Mouse (Mus musculus): ENCODE measurements at regions not wholly inside any gene's neighbourhood (a gene's known extent, or its start where the extent isn't known, plus 50 kb on each side); places are given as distances from the start of the nearest gene placed in this dataset.
A peak's percentile ranks its signal among the peaks of the same experiment; 100 is the strongest.

- Histone ChIP-seq H3K4me1 (no peaks in the 10 kb centered on the region), H3K27me3 (replicated peaks) (no peaks in the 10 kb centered on the region), H3K36me3 (replicated peaks; ENCODE audit: low read length) (no peaks in the 10 kb centered on the region), H3K4me3 (replicated peaks) (no peak overlapping the region), H3K9me3 (no peaks in the 10 kb centered on the region)
- TF ChIP-seq FLI1 (IDR thresholded peaks at IDR 0.05; ENCODE audit: low read length) = no peak
Observed at GRCm38 (mm10) chr8:6657451-6657990, 1552.4 kb upstream of the Slc10a2 start.

DNA sequence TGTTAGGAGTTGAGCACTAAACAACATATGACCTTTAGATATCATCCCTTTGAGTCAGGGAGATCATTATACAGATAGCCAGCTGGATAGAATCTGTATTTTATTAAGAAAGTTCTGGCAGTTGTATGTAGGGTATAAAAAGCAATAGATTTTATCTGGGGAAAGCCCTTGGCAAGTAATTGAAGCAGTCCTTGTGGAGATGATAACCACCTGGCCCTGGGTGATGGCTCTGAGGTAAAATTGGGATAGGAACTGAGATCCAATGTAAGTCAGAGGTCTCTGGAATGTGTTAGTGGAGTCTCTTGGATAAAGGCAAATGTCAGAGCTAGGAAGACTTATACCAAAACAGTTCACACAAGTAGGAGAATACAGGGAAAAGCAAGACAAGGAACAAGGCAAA is 1547.0 kb upstream of the Slc10a2 start:
- Histone ChIP-seq H3K4me1 (no peaks in the 10 kb centered on the region), H3K27me3 (replicated peaks) (no peaks in the 10 kb centered on the region), H3K36me3 (replicated peaks; ENCODE audit: low read length) (no peaks in the 10 kb centered on the region), H3K4me3 (replicated peaks) (no peak overlapping the region), H3K9me3 (no peaks in the 10 kb centered on the region)
- no peak for TF ChIP-seq FLI1 (IDR thresholded peaks at IDR 0.05; ENCODE audit: low read length)
- no peak for TF ChIP-seq GATA1 (IDR thresholded peaks at IDR 0.05; ENCODE audit: borderline replicate concordance, low read length)

DNA sequence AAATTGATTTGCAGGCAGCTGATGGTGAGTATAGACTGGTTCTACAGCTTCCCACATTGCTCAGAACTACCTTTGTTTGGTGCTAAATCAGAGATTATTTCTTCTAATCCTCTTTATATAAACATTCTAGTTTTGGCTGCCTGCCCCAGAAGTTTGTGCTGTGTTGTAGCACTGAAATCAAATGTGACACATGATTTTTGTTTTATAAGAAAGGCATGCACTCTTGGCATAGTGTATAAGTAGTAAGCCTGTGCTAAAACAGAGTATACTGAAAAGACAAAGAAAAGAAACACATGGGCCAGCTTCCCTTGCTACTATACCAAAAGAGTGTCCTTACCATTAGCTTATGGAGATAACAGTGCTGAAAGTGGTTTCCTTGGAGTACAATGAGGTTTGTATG is 1542.9 kb upstream of the Slc10a2 start:
- H3K27me3 ChIP-seq (replicated peaks) = no peaks in the 10 kb centered on the region
- H3K4me3 ChIP-seq (replicated peaks) = no peak overlapping the region
- no peaks in the 10 kb centered on the region for H3K9me3 ChIP-seq
- no peaks in the 10 kb centered on the region for H3K4me1 ChIP-seq
- no peak for TF ChIP-seq FLI1 (IDR thresholded peaks at IDR 0.05; ENCODE audit: low read length)
- no peak for TF ChIP-seq GATA1 (IDR thresholded peaks at IDR 0.05; ENCODE audit: borderline replicate concordance, low read length)
- no peaks in the 10 kb centered on the region for H3K36me3 ChIP-seq (replicated peaks; ENCODE audit: low read length)

DNA sequence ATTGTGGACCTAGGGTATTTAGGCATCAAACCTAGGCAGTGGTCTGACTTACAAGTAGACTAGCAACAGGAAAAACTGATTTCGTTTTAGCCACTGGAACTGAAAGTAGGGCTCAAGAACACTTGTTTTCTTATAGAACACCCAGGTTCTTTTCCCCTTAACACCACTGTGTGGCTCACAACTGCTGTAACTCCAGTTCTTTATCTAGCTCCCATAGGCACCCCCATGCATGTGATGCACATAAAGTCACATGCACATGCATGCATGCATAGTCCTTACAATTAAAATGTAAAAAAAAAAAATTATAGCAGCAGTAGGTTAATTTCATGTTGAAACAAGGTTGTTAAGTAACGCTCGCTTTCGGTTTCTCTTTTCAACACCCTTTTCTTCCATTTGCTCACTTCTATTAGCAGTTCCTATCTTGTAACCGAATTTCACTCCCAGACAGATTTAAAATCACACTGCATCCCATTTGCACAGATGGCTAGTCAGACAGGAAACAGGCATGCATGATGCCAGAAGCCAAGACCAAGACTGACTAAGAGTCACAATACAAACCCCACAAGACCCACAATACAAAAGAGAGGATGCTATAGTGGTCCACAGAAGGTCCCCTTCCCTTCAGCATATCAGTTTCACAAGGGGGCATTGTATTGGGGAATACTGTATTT is 1540.3 kb upstream of the Slc10a2 start:
- H3K4me3 ChIP-seq (replicated peaks) = no peak overlapping the region
- no peak for TF ChIP-seq FLI1 (IDR thresholded peaks at IDR 0.05; ENCODE audit: low read length)
- no peak for TF ChIP-seq GATA1 (IDR thresholded peaks at IDR 0.05; ENCODE audit: borderline replicate concordance, low read length)
- no peaks in the 10 kb centered on the region for H3K9me3 ChIP-seq
- H3K27me3 ChIP-seq (replicated peaks) = no peaks in the 10 kb centered on the region
- H3K36me3 ChIP-seq (replicated peaks; ENCODE audit: low read length) = no peaks in the 10 kb centered on the region
- H3K4me1 ChIP-seq = no peaks in the 10 kb centered on the region

- no peaks in the 10 kb centered on the region for H3K9me3 ChIP-seq
- H3K36me3 ChIP-seq (replicated peaks; ENCODE audit: low read length) = no peaks in the 10 kb centered on the region
- H3K4me3 ChIP-seq (replicated peaks) = no peak overlapping the region
- no peaks in the 10 kb centered on the region for H3K4me1 ChIP-seq
- no peaks in the 10 kb centered on the region for H3K27me3 ChIP-seq (replicated peaks)
- TF ChIP-seq FLI1 (IDR thresholded peaks at IDR 0.05; ENCODE audit: low read length) = no peak
- no peak for TF ChIP-seq GATA1 (IDR thresholded peaks at IDR 0.05; ENCODE audit: borderline replicate concordance, low read length)
Observed at GRCm38 (mm10) chr8:6644396-6644795, 1539.2 kb upstream of the Slc10a2 start.

- H3K4me3 ChIP-seq (replicated peaks) = no peak overlapping the region
- no peaks in the 10 kb centered on the region for H3K4me1 ChIP-seq
- H3K27me3 ChIP-seq (replicated peaks) = no peaks in the 10 kb centered on the region
- no peaks in the 10 kb centered on the region for H3K9me3 ChIP-seq
- TF ChIP-seq FLI1 (IDR thresholded peaks at IDR 0.05; ENCODE audit: low read length) = no peak
- no peak for TF ChIP-seq GATA1 (IDR thresholded peaks at IDR 0.05; ENCODE audit: borderline replicate concordance, low read length)
- H3K36me3 ChIP-seq (replicated peaks; ENCODE audit: low read length) = no peaks in the 10 kb centered on the region
Observed at GRCm38 (mm10) chr8:6627009-6627557, 1521.9 kb upstream of the Slc10a2 start.

DNA sequence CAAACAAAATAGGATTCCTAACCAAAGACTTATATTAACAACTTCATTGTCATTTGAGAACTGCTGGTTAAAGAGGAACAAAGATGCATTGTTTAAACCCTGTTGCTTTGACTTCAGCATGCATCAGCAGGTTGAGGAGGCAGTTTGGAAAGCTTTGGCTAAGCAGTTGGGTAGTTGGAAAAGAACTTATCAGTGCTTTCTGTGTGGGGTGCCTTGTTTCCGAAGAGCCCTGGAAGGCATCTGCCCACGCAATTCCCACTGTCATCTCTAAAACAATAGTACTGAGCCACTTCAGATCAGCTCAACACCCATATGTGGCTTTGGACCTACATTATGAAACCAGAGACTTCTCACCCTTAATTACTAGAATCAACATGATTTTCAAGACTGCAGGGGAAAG is 1503.7 kb upstream of the Slc10a2 start:
- no peaks in the 10 kb centered on the region for H3K36me3 ChIP-seq (replicated peaks; ENCODE audit: low read length)
- H3K9me3 ChIP-seq = no peaks in the 10 kb centered on the region
- H3K27me3 ChIP-seq (replicated peaks) = no peaks in the 10 kb centered on the region
- TF ChIP-seq GATA1 (IDR thresholded peaks at IDR 0.05; ENCODE audit: borderline replicate concordance, low read length) = no peak
- TF ChIP-seq FLI1 (IDR thresholded peaks at IDR 0.05; ENCODE audit: low read length) = no peak
- H3K4me3 ChIP-seq (replicated peaks) = no peak overlapping the region
- peaks cover 12% of the 10 kb centered on the region for H3K4me1 ChIP-seq

DNA sequence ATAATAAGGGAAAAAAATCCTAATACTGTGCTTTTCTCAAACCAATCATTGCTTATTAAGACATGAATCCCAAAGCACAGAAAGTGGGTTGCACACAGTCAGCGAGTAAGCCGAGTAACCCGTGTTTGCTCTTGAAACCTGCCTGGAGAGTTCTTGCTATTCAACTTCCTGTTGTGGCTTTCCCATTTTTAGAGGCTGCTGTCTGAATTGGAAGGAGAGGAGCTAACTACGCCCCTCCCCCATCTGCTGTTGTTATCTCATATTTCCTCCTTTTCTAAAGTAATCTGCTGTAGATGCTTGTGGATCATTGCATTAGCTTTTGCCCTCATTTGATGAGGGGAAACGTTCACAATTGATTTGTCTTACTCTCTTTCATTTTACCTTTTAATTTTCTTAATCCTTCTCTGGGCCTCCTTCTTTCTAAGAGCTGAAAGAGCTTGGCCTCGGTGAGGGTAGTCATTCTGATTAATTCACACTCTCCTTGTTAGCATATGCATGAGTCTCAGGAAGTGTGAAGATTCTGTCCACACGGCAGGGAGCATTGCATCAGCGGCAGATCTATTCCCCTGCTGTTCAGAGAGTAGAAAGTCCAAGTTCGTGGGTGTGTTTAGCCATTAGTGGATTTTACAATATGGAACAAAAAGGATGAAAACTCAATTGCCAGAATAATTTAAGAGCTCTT is 1501.8 kb upstream of the Slc10a2 start:
- H3K27me3 ChIP-seq (replicated peaks) = no peaks in the 10 kb centered on the region
- no peaks in the 10 kb centered on the region for H3K36me3 ChIP-seq (replicated peaks; ENCODE audit: low read length)
- H3K4me3 ChIP-seq (replicated peaks) = peak overlapping the region; percentile 74
- peaks cover 12% of the 10 kb centered on the region for H3K4me1 ChIP-seq
- no peak for TF ChIP-seq FLI1 (IDR thresholded peaks at IDR 0.05; ENCODE audit: low read length)
- TF ChIP-seq GATA1 (IDR thresholded peaks at IDR 0.05; ENCODE audit: borderline replicate concordance, low read length) = no peak
- H3K9me3 ChIP-seq = no peaks in the 10 kb centered on the region

DNA sequence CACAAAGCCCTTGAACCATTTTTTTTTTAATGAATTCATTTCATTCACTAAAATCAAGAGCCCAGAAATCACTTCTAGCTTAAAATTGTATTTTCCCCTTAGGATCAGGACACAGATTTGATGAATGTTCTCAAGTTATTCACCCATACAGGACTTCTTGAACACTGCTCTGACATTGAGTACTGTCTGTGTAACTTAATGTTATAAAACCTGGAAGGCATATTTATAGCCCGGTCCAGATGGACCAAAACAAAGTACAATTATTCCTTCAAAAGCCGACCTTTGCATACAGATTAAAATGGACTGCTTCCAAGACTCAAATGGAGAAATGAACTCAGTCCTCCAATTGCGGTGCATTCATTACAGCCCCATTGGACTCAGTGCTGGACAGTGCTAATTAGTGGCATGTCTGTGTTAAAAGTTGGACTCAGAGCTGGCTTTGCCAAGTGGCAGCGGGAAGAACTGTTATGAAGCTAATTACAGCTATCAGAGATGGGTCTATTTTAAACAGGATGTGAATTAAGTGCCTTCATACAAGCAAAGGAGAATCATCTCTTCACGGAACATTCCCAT is 1499.2 kb upstream of the Slc10a2 start:
- H3K9me3 ChIP-seq = no peaks in the 10 kb centered on the region
- no peak overlapping the region for H3K4me3 ChIP-seq (replicated peaks)
- TF ChIP-seq GATA1 (IDR thresholded peaks at IDR 0.05; ENCODE audit: borderline replicate concordance, low read length) (no peak), FLI1 (IDR thresholded peaks at IDR 0.05; ENCODE audit: low read length) (no peak)
- peaks cover 12% of the 10 kb centered on the region for H3K4me1 ChIP-seq
- H3K27me3 ChIP-seq (replicated peaks) = no peaks in the 10 kb centered on the region
- H3K36me3 ChIP-seq (replicated peaks; ENCODE audit: low read length) = no peaks in the 10 kb centered on the region

DNA sequence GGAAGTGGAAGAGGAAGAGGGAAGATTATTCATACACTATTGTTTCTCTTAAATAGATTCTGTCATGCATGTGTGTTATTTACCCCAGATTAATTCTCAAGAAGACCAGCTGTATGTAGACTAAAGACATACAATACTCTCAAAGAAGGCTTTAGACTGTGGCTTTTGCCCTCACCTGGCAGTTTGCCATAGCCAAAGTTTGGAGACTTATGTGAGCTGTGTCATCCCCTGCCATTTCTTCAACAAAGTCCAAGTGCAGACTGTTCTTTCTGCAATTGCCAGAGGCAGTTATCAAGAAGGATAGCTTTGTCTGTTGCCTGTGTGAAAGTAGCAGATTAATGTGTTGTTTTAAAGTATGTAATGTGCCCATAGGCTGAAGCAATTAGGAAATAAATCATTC is 1485.0 kb upstream of the Slc10a2 start:
- no peaks in the 10 kb centered on the region for H3K4me1 ChIP-seq
- TF ChIP-seq GATA1 (IDR thresholded peaks at IDR 0.05; ENCODE audit: borderline replicate concordance, low read length) (no peak), FLI1 (IDR thresholded peaks at IDR 0.05; ENCODE audit: low read length) (no peak)
- no peaks in the 10 kb centered on the region for H3K36me3 ChIP-seq (replicated peaks; ENCODE audit: low read length)
- no peaks in the 10 kb centered on the region for H3K27me3 ChIP-seq (replicated peaks)
- H3K4me3 ChIP-seq (replicated peaks) = no peak overlapping the region
- H3K9me3 ChIP-seq = no peaks in the 10 kb centered on the region

Measured in megakaryocyte, embryonic 14.5 days (primary cell).